Mouse (Mus musculus) intestine, postnatal 0 days (tissue): ENCODE measurements around the gene Ankrd17. TPM values are rescaled to one million over a fixed set of nuclear protein-coding genes. Genes with fewer than 3 reads are reported as not detected.

Experiments
- ATAC-seq: fragments of 200-750 bp; cut with Nextera tagmentation; 2 replicates; pipeline ENCODE4 v1.8.0; 2017; ENCODE audit warnings: mild to moderate bottlenecking, moderate TSS enrichment, moderate library complexity
- H3K27ac ChIP-seq: fragments of 300-500 bp; sonication (generic); 2 replicates; pipeline ENCODE4 v1.5.1; 2014; ENCODE audit warnings: mild to moderate bottlenecking, low read depth, low read length, moderate library complexity
- H3K27me3 ChIP-seq: fragments of 300-500 bp; sonication (generic); replicated peaks from 2 replicates; pipeline ENCODE4 v1.6.1; 2014; ENCODE audit warnings: low read length, mixed read lengths; ENCODE audit not compliant: control insufficient read depth, insufficient read depth
- H3K36me3 ChIP-seq: fragments of 300-500 bp; sonication (generic); 2 replicates; pipeline ENCODE4 v1.6.1; 2014; ENCODE audit warnings: mild to moderate bottlenecking, moderate library complexity; ENCODE audit not compliant: control insufficient read depth, insufficient read depth
- H3K4me1 ChIP-seq: fragments of 300-500 bp; sonication (generic); replicated peaks from 2 replicates; pipeline ENCODE4 v1.6.1; 2014; ENCODE audit warnings: antibody characterized with exemption, low read length, mixed read lengths; ENCODE audit not compliant: control insufficient read depth, insufficient read depth
- H3K4me2 ChIP-seq: fragments of 300-500 bp; sonication (generic); replicated peaks from 2 replicates; pipeline ENCODE4 v1.6.1; 2014; ENCODE audit warnings: low read depth, mild to moderate bottlenecking, moderate library complexity
- H3K4me3 ChIP-seq: fragments of 300-500 bp; sonication (generic); 2 replicates; pipeline ENCODE4 v1.5.1; 2014; ENCODE audit warnings: low read depth, low read length
- H3K9ac ChIP-seq: fragments of 300-500 bp; sonication (generic); 2 replicates; pipeline ENCODE4 v1.6.1; 2014; ENCODE audit warnings: mild to moderate bottlenecking, low read depth, low read length
- H3K9me3 ChIP-seq: fragments of 300-500 bp; sonication (generic); 2 replicates; pipeline ENCODE4 v1.6.1; 2016; ENCODE audit warnings: mixed run types; ENCODE audit not compliant: control insufficient read depth
- CTCF ChIP-seq: sonication (generic); IDR thresholded peaks from 2 replicates; pipeline ENCODE4 v1.5.1; 2016; ENCODE audit warnings: low read depth, mild to moderate bottlenecking, control low read depth, antibody characterized with exemption, moderate library complexity
- WGBS: fragments of 180-500 bp; shearing (Covaris S2); extraction: QIAGEN DNeasy Blood & Tissue Kit; methylation state at CpG from one replicate; pipeline ENCODE4 v1.1.7; 2014; 5-methylcytosine and 5-hydroxymethylcytosine counted together
- polyA plus RNA-seq: library from polyadenylated mRNA; unstranded; fragments of >200 nt; fragmentation: Nextera tagmentation; extraction: Ambion mirVana; gene quantifications from 2 replicates; pipeline ENCODE4 v1.2.1, GENCODE M21; 2015

Ankrd17 gene
- polyA plus RNA-seq, 1 experiment from 2014 or later = 19.3 TPM

GRCm38 (mm10) chr5:90339953-90340343, 26.4 kb downstream of the Ankrd17 start:
- no peaks in the 10 kb centered on the region for H3K4me1 ChIP-seq
- H3K27ac ChIP-seq = no peak overlapping the region
- 89% methylated on average over 1 of the region's 1 CpGs for WGBS
- H3K27me3 ChIP-seq = no peaks in the 10 kb centered on the region
- H3K36me3 ChIP-seq = no peaks in the 10 kb centered on the region
- TF ChIP-seq CTCF = no peak
- 0 out of 2 replicates have a peak overlapping the region, but pooled peaks have one; percentile 45 for H3K4me2 ChIP-seq
- H3K4me3 ChIP-seq = no peak overlapping the region
- H3K9me3 ChIP-seq = no peaks in the 10 kb centered on the region
- no peak for ATAC-seq
- no peak overlapping the region for H3K9ac ChIP-seq

- H3K4me3 ChIP-seq = peak overlapping the region; percentile 18; the same call in 1 of the 2 replicates
- WGBS = 28% methylated on average over 5 of the region's 5 CpGs
These were observed 27.0 kb downstream of the Ankrd17 start for GRCm38 (mm10) chr5:90339129-90339952.

GRCm38 (mm10) chr5:90338177-90339091, 27.9 kb downstream of the Ankrd17 start:
- Histone ChIP-seq H3K36me3 (no peaks in the 10 kb centered on the region), H3K9me3 (no peaks in the 10 kb centered on the region), H3K4me3 (no peak overlapping the region), H3K27me3 (no peaks in the 10 kb centered on the region), H3K27ac (no peak overlapping the region), H3K9ac (no peak overlapping the region), H3K4me2 (peak overlapping the region; percentile 9; the same call in 1 of the 2 replicates), H3K4me1 (no peaks in the 10 kb centered on the region)
- 70% methylated on average over 7 of the region's 7 CpGs for WGBS
- no peak for TF ChIP-seq CTCF
- no peak for ATAC-seq

More at GRCm38 (mm10) chr5:90339129-90339952, 27.0 kb downstream of the Ankrd17 start:
- 0 out of 2 replicates have a peak overlapping the region, but pooled peaks have one; percentile 5 for H3K27ac ChIP-seq
- no peak for TF ChIP-seq CTCF
- ATAC-seq = peak; percentile 78
- H3K9me3 ChIP-seq = no peaks in the 10 kb centered on the region
- peak overlapping the region; percentile 45 for H3K4me2 ChIP-seq
- no peaks in the 10 kb centered on the region for H3K36me3 ChIP-seq
- no peaks in the 10 kb centered on the region for H3K27me3 ChIP-seq
- H3K4me1 ChIP-seq = no peaks in the 10 kb centered on the region
- H3K9ac ChIP-seq = no peak overlapping the region

DNA sequence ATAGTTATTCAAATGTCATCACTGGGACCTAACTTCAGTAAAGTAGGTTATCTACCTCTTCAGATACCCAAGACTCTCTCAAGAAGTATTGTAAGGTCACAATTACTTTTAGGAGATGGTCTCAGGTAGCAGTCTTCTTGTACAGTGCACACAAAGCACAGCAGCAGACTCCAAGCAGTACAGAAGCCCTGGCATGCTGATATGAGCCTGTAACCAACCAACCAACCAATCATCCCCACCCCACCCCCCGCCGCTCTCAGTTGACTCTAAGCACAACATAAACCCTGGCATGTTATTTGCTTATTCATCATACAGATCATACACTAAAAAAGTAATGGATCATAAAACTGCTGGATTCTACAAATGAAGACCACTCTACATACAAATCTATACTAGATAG, 33.9 kb downstream of the Ankrd17 start:
- Histone ChIP-seq H3K27me3 (no peaks in the 10 kb centered on the region), H3K27ac (no peak overlapping the region), H3K4me3 (no peak overlapping the region), H3K9ac (no peak overlapping the region), H3K4me2 (no peak overlapping the region), H3K36me3 (no peaks in the 10 kb centered on the region), H3K9me3 (no peaks in the 10 kb centered on the region), H3K4me1 (no peaks in the 10 kb centered on the region)
- 81% methylated on average over 2 of the region's 2 CpGs for WGBS
- ATAC-seq = no peak
- no peak for TF ChIP-seq CTCF

DNA sequence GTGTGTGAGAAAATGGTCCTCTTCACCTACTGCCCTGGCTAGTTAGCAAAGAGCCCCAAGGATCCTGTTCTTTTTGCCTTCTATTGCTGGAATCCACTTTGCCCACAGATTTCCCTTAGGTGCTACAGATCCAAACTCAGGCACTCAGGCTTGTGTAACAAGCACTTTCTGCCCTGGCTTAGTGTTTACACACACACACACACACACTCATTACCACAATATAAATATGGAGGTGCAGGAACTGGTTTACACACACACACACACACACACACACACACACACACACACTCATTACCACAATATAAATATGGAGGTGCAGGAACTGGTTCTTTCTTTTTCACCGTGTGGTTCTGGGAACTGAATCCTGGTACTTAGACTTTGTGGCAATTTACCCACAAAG, 35.3 kb downstream of the Ankrd17 start:
- whole genome bisulfite sequencing = 47% methylated on average over 1 of the region's 1 CpGs
- H3K4me1 ChIP-seq = no peaks in the 10 kb centered on the region
- ATAC-seq = no peak

GRCm38 (mm10) chr5:90298396-90298795, 68.0 kb downstream of the Ankrd17 start:
- ATAC-seq = no peak
- Histone ChIP-seq H3K9ac (no peak overlapping the region), H3K4me1 (no peaks in the 10 kb centered on the region), H3K4me3 (no peak overlapping the region), H3K36me3 (peaks cover 16% of the 10 kb centered on the region), H3K27me3 (no peaks in the 10 kb centered on the region), H3K4me2 (no peak overlapping the region), H3K9me3 (no peaks in the 10 kb centered on the region), H3K27ac (no peak overlapping the region)
- TF ChIP-seq CTCF = no peak
- WGBS = 96% methylated on average over 11 of the region's 11 CpGs

More for the DNA sequence above, 35.3 kb downstream of the Ankrd17 start:
- Histone ChIP-seq H3K9ac (no peak overlapping the region), H3K27ac (no peak overlapping the region), H3K4me2 (no peak overlapping the region), H3K9me3 (no peaks in the 10 kb centered on the region), H3K36me3 (no peaks in the 10 kb centered on the region), H3K4me3 (no peak overlapping the region), H3K27me3 (no peaks in the 10 kb centered on the region)
- TF ChIP-seq CTCF = no peak
